ENCODE assay signal across 32 mouse cellular contexts in the genomic region with DNA sequence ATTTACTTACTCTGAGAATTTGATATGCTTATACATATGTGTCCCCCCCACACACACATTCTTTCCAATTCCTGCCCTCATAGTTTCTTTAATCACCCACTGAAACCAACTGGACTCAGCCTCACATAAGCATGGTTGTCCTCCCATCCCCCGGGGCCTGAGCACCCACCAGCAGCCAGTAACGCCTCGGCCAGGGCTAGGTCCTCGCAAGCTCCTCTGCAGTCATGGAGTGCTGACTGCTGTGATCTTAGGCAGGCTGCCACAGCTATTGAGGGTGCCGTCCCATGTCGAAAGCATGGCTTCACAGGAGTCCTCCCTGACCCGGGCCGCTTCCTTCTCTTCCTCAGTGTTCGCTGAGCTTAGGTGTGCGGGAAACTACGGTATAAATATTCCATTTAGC.
"Had no signal": no experiment of that assay in that cellular context is flagged by ENCODE, and none has a peak within 500 bp of the region (broad histone marks: within the 10 kb centered on the region; RNA-seq: fewer than 3 reads in every experiment).

No protein-coding gene starts in this region.

- H3K27me3 ChIP-seq: limb, embryonic 12.5 days; limb, embryonic 13.5 days; limb, embryonic 15.5 days; liver, embryonic 13.5 days; liver, embryonic 15.5 days; lung, embryonic 15.5 days; midbrain, embryonic 13.5 days; neural tube, embryonic 12.5 days had no signal

- H3K4me3 ChIP-seq: limb, embryonic 10.5 days; limb, embryonic 12.5 days; limb, embryonic 13.5 days; limb, embryonic 15.5 days; liver, embryonic 12.5 days; liver, embryonic 13.5 days; liver, embryonic 15.5 days; lung, embryonic 15.5 days; megakaryocyte, embryonic 14.5 days; midbrain, embryonic 10.5 days; midbrain, embryonic 12.5 days; midbrain, embryonic 13.5 days; midbrain, embryonic 15.5 days; myocyte; neural tube, embryonic 12.5 days had no signal

- H3K9ac ChIP-seq: limb, embryonic 12.5 days; limb, embryonic 13.5 days; limb, embryonic 15.5 days; liver, embryonic 12.5 days; liver, embryonic 13.5 days; liver, embryonic 14.5 days; liver, embryonic 15.5 days; liver, postnatal 0 days; lung, embryonic 14.5 days; lung, embryonic 15.5 days; midbrain, embryonic 12.5 days; midbrain, embryonic 13.5 days; midbrain, embryonic 15.5 days; neural tube, embryonic 12.5 days had no signal

- DNase-seq: left cerebral cortex, postnatal 4 days; liver; liver, embryonic 13.5 days; liver, postnatal 0 days; lung, adult 18-20 months; lung, adult 2 months; lung, embryonic 14.5 days; lung, postnatal 10 days; lung, postnatal 14 days; lung, postnatal 36 days; lung, postnatal 4 days; midbrain, embryonic 14.5 days had no signal

- H3K36me3 ChIP-seq: limb, embryonic 10.5 days; limb, embryonic 12.5 days; limb, embryonic 13.5 days; limb, embryonic 15.5 days; liver, embryonic 12.5 days; liver, embryonic 13.5 days; liver, embryonic 15.5 days; lung, embryonic 15.5 days; midbrain, embryonic 10.5 days; midbrain, embryonic 12.5 days; midbrain, embryonic 13.5 days; midbrain, embryonic 15.5 days; neural tube, embryonic 12.5 days had no signal

- H3K27ac ChIP-seq: limb, embryonic 10.5 days; limb, embryonic 12.5 days; limb, embryonic 13.5 days; limb, embryonic 15.5 days; liver, embryonic 12.5 days; liver, embryonic 13.5 days; liver, embryonic 14.5 days; liver, embryonic 15.5 days; lung, embryonic 15.5 days; macrophage; midbrain, embryonic 10.5 days; midbrain, embryonic 12.5 days; midbrain, embryonic 13.5 days; midbrain, embryonic 15.5 days; neural tube, embryonic 12.5 days had no signal

- ATAC-seq: liver, embryonic 12.5 days; liver, postnatal 0 days; lung, postnatal 0 days; midbrain, embryonic 13.5 days; midbrain, embryonic 15.5 days; midbrain, embryonic 16.5 days had no signal

- H3K4me2 ChIP-seq: limb, embryonic 12.5 days; limb, embryonic 13.5 days; limb, embryonic 15.5 days; liver, embryonic 11.5 days; liver, embryonic 12.5 days; liver, embryonic 13.5 days; liver, embryonic 15.5 days; lung, embryonic 14.5 days; lung, embryonic 15.5 days; midbrain, embryonic 11.5 days; midbrain, embryonic 12.5 days; midbrain, embryonic 13.5 days; midbrain, embryonic 15.5 days; neural tube, embryonic 12.5 days had no signal

- H3K9me3 ChIP-seq: limb, embryonic 10.5 days; limb, embryonic 12.5 days; limb, embryonic 13.5 days; limb, embryonic 15.5 days; liver, embryonic 12.5 days; liver, embryonic 13.5 days; liver, embryonic 15.5 days; lung, embryonic 15.5 days; midbrain, embryonic 10.5 days; midbrain, embryonic 12.5 days; midbrain, embryonic 13.5 days; midbrain, embryonic 15.5 days; neural tube, embryonic 12.5 days had no signal
